Mouse (Mus musculus): ENCODE measurements around the gene Dlgap3. TPM values are rescaled to one million over a fixed set of nuclear protein-coding genes. Genes with fewer than 3 reads are reported as not detected.

The Dlgap3 gene
- polyA plus RNA-seq, 1 experiment, result 2.6 TPM

DNA sequence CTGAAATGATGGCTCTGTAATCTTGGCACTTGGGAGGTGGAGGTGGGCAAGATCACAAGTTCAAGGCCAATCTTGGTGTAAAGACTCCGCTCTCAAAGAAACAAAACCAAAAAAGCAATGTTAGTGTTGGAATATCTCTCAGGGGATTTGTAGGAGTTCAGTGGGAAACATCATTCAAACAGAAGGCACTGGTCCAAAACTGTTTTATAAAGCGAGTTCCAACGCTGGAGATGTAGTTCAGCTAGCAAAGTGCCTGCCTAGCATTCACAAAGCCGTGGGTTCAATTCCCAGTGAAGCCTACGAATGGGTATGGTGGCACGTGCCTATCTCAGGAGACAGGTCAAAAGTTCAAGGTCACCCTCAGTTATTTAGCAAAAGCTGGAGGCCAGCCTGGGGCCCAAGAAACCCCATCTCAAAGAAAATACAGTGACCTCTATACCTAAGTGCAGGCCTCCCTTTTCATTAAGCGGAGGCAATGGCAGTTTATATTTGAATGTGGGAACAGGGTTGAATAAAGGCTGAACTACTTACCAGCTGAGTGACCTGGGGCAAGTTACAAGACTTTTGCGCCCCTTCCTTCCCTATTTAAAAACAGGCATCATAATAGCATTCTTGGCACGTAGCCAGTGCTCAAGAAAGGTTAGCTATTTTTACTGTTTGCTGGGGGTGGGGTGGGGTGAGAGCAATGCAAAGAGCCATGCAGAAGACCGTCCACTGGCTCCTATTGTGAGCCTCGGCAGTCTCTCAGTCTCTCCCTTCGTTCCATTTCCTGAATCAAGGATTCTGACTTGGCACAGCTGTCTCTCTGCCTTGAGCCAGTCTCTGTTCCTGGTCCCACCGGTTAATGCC is 32.0 kb downstream of the Dlgap3 start:
- TF ChIP-seq POLR2A (IDR thresholded peaks at IDR 0.05; ENCODE audit: control insufficient read depth, extremely low read depth, insufficient read depth, low read length, poor library complexity) (no peak), CTCF (IDR thresholded peaks at IDR 0.05; ENCODE audit: borderline replicate concordance, control insufficient read depth, extremely low read depth, insufficient read depth, low read length, poor library complexity) (no peak)
- DNase-seq, result no peak
- Histone ChIP-seq H3K4me3 (ENCODE audit: control insufficient read depth, insufficient read depth, low read length) (no peak overlapping the region), H3K4me1 (replicated peaks; ENCODE audit: control insufficient read depth, insufficient read depth, low read length) (no peaks in the 10 kb centered on the region), H3K27ac (ENCODE audit: control insufficient read depth, insufficient read depth, low read length) (no peak overlapping the region), H3K27me3 (ENCODE audit: control insufficient read depth, insufficient read depth, low read length) (no peaks in the 10 kb centered on the region), H3K36me3 (ENCODE audit: control insufficient read depth, insufficient read depth, low read length) (no peaks in the 10 kb centered on the region)
- 64% methylated on average over 13 of the region's 13 CpGs for WGBS

DNA sequence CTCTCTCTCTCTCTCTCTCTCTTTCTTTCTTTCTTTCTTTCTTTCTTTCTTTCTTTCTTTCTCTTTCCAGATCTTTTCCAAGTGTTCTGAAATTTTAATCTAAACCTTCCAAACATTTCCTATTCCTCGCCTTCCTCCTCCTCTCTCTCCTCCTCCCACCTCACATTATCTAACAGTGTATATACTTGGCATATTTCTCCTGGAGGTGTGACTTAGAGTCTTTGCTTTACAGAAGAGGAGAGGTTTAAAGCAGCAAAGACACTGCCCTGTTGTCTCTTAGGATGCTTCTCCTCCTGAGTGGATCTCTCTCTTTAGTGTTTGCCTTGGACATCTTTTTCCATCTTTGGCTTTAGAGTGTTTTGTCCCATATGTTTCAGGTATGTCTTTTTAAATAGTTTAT is 34.1 kb downstream of the Dlgap3 start:
- H3K4me3 ChIP-seq (ENCODE audit: control insufficient read depth, insufficient read depth, low read length), result no peak overlapping the region
- no peaks in the 10 kb centered on the region for H3K27me3 ChIP-seq (ENCODE audit: control insufficient read depth, insufficient read depth, low read length)
- no peak for DNase-seq
- H3K36me3 ChIP-seq (ENCODE audit: control insufficient read depth, insufficient read depth, low read length), result no peaks in the 10 kb centered on the region
- WGBS, result 71% methylated on average over 1 of the region's 1 CpGs
- no peak overlapping the region for H3K27ac ChIP-seq (ENCODE audit: control insufficient read depth, insufficient read depth, low read length)
- TF ChIP-seq POLR2A (IDR thresholded peaks at IDR 0.05; ENCODE audit: control insufficient read depth, extremely low read depth, insufficient read depth, low read length, poor library complexity) (no peak), CTCF (IDR thresholded peaks at IDR 0.05; ENCODE audit: borderline replicate concordance, control insufficient read depth, extremely low read depth, insufficient read depth, low read length, poor library complexity) (no peak)
- no peaks in the 10 kb centered on the region for H3K4me1 ChIP-seq (replicated peaks; ENCODE audit: control insufficient read depth, insufficient read depth, low read length)

DNA sequence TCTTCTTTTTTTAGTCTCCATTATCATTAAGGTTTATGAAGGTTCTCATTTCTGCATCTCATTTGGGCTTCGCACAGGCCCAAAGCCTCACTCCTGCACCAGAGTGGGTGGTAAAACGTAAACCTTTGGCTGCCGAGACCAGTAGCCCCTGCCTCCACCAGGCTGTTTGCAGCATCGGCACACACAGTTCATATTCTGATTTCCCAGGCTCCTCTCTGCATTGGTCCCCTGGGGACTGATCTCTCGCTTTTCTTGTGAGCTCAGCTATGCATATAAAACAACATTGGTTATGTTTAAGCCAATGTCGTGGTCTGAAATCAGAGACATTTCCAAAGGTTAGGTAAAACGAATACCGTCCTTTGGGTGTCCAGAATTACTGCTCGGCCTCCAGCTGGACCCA is 42.3 kb downstream of the Dlgap3 start:
- Histone ChIP-seq H3K27me3 (ENCODE audit: control insufficient read depth, insufficient read depth, low read length) (no peaks in the 10 kb centered on the region; the same call in 1 of the 2 replicates), H3K36me3 (ENCODE audit: control insufficient read depth, insufficient read depth, low read length) (no peaks in the 10 kb centered on the region), H3K27ac (ENCODE audit: control insufficient read depth, insufficient read depth, low read length) (no peak overlapping the region), H3K4me1 (replicated peaks; ENCODE audit: control insufficient read depth, insufficient read depth, low read length) (no peaks in the 10 kb centered on the region), H3K4me3 (ENCODE audit: control insufficient read depth, insufficient read depth, low read length) (no peak overlapping the region)
- 80% methylated on average over 9 of the region's 9 CpGs for WGBS
- no peak for TF ChIP-seq POLR2A (IDR thresholded peaks at IDR 0.05; ENCODE audit: control insufficient read depth, extremely low read depth, insufficient read depth, low read length, poor library complexity)
- no peak for TF ChIP-seq CTCF (IDR thresholded peaks at IDR 0.05; ENCODE audit: borderline replicate concordance, control insufficient read depth, extremely low read depth, insufficient read depth, low read length, poor library complexity)
- DNase-seq, result no peak

DNA sequence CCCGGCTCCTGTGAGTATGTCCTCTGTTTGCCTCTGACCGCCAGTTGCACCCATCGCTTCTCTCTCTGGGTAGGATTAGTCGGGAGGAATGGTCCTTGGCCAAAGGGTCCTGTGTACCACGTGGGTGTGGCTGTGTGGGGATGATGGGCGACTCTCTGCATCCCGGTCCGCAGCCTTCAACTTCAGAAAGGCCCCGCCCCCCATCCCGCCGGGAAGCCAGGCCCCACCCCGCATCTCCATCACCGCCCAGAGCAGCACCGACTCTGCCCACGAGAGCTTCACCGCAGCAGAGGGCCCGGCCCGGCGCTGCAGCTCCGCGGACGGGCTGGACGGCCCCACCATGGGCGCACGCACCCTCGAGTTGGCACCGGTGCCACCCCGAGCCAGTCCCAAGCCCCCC is 45.5 kb downstream of the Dlgap3 start:
- TF ChIP-seq CTCF (IDR thresholded peaks at IDR 0.05; ENCODE audit: borderline replicate concordance, control insufficient read depth, extremely low read depth, insufficient read depth, low read length, poor library complexity) (no peak), POLR2A (IDR thresholded peaks at IDR 0.05; ENCODE audit: control insufficient read depth, extremely low read depth, insufficient read depth, low read length, poor library complexity) (no peak)
- Histone ChIP-seq H3K4me3 (ENCODE audit: control insufficient read depth, insufficient read depth, low read length) (no peak overlapping the region), H3K27ac (ENCODE audit: control insufficient read depth, insufficient read depth, low read length) (no peak overlapping the region), H3K36me3 (ENCODE audit: control insufficient read depth, insufficient read depth, low read length) (no peaks in the 10 kb centered on the region), H3K27me3 (ENCODE audit: control insufficient read depth, insufficient read depth, low read length) (no peaks in the 10 kb centered on the region; the same call in 1 of the 2 replicates), H3K4me1 (replicated peaks; ENCODE audit: control insufficient read depth, insufficient read depth, low read length) (no peaks in the 10 kb centered on the region)
- no peak for DNase-seq
- WGBS, result 29% methylated on average over 28 of the region's 28 CpGs

DNA sequence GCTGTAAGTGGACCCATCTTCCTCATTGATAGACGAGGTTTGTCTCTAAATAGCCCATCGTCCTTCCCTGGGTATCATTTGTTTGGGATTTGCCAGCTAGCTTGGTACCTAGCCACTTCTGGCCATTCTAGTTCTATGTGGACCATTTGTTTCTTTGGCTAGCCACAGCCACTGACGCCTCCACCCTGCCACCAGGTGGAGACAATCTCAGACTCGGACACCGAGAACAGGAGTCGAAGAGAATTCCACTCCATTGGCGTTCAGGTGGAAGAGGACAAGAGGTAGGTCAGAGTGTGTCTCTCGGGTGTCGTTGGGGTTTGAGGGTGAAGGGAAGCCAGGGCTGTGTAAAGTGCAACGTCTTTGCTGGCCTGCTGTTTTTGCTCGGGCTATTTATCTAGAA is 46.1 kb downstream of the Dlgap3 start:
- DNase-seq, result no peak
- no peaks in the 10 kb centered on the region; the same call in 1 of the 2 replicates for H3K27me3 ChIP-seq (ENCODE audit: control insufficient read depth, insufficient read depth, low read length)
- no peaks in the 10 kb centered on the region for H3K4me1 ChIP-seq (replicated peaks; ENCODE audit: control insufficient read depth, insufficient read depth, low read length)
- TF ChIP-seq CTCF (IDR thresholded peaks at IDR 0.05; ENCODE audit: borderline replicate concordance, control insufficient read depth, extremely low read depth, insufficient read depth, low read length, poor library complexity), result no peak
- no peaks in the 10 kb centered on the region for H3K36me3 ChIP-seq (ENCODE audit: control insufficient read depth, insufficient read depth, low read length)
- WGBS, result 67% methylated on average over 11 of the region's 11 CpGs
- no peak overlapping the region for H3K27ac ChIP-seq (ENCODE audit: control insufficient read depth, insufficient read depth, low read length)
- H3K4me3 ChIP-seq (ENCODE audit: control insufficient read depth, insufficient read depth, low read length), result no peak overlapping the region

DNA sequence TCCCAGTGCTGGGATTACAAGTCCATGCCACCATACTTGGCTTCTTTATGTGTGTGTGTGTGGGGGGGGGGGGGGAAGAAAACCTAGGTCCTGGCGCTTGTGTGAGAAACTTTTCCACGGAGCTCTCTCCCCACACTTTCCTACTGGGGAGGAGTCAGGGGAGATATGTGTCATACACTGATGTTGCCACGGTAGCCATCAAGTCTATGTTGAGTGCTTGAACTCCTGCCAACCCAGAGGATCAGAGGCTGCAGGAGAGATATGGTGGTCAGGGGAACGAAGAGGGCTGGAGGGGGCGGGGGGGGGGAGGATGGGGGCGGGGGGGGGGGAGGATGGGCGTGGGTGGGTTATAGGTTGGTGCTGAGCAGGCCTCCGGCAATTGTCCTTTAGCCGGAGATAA is 46.8 kb downstream of the Dlgap3 start:
- Histone ChIP-seq H3K27me3 (ENCODE audit: control insufficient read depth, insufficient read depth, low read length) (no peaks in the 10 kb centered on the region; the same call in 1 of the 2 replicates), H3K4me1 (replicated peaks; ENCODE audit: control insufficient read depth, insufficient read depth, low read length) (no peaks in the 10 kb centered on the region), H3K36me3 (ENCODE audit: control insufficient read depth, insufficient read depth, low read length) (no peaks in the 10 kb centered on the region), H3K27ac (ENCODE audit: control insufficient read depth, insufficient read depth, low read length) (no peak overlapping the region), H3K4me3 (ENCODE audit: control insufficient read depth, insufficient read depth, low read length) (no peak overlapping the region)
- TF ChIP-seq POLR2A (IDR thresholded peaks at IDR 0.05; ENCODE audit: control insufficient read depth, extremely low read depth, insufficient read depth, low read length, poor library complexity) (no peak), CTCF (IDR thresholded peaks at IDR 0.05; ENCODE audit: borderline replicate concordance, control insufficient read depth, extremely low read depth, insufficient read depth, low read length, poor library complexity) (no peak)
- 59% methylated on average over 5 of the region's 9 CpGs for WGBS
- no peak for DNase-seq
